Mouse (Mus musculus) MEL-GATA-1-ER (cell line): Measurements from ENCODE around the gene Tle6.
A peak's percentile ranks its signal among the peaks of the same experiment; 100 is the strongest.

Source experiments
- DNase-seq: peaks from one replicate; pipeline ENCODE4 v3.0.0-alpha.2; 2012; ENCODE audit warnings: low read depth; ENCODE audit errors: extremely low read depth

Tle6 gene

GRCm38 (mm10) chr10:81593935-81594334 is 6.9 kb downstream of the Tle6 start:
- no peak for DNase-seq

GRCm38 (mm10) chr10:81593223-81593622 is 7.7 kb downstream of the Tle6 start:
- no peak for DNase-seq

- no peak for DNase-seq
Observed at GRCm38 (mm10) chr10:81592631-81593030, 8.2 kb downstream of the Tle6 start.

GRCm38 (mm10) chr10:81591846-81592245 is 9.0 kb downstream of the Tle6 start:
- DNase-seq: no peak

GRCm38 (mm10) chr10:81588739-81589138 is 12.1 kb downstream of the Tle6 start:
- DNase-seq: no peak

GRCm38 (mm10) chr10:81583347-81583746 is 17.5 kb downstream of the Tle6 start:
- DNase-seq: no peak

- no peak for DNase-seq
Observed at GRCm38 (mm10) chr10:81580441-81581070, 20.3 kb downstream of the Tle6 start.

GRCm38 (mm10) chr10:81579967-81580366 is 20.9 kb downstream of the Tle6 start:
- no peak for DNase-seq

GRCm38 (mm10) chr10:81575695-81576094 is 25.2 kb downstream of the Tle6 start:
- no peak for DNase-seq

- no peak for DNase-seq
Observed at GRCm38 (mm10) chr10:81575208-81575631, 25.7 kb downstream of the Tle6 start.

- no peak for DNase-seq
Observed at GRCm38 (mm10) chr10:81574081-81575056, 26.5 kb downstream of the Tle6 start, which contains the start of gene Tle2. Gene Tle2, plus strand, starts transcription at chr10:81574561.

GRCm38 (mm10) chr10:81572975-81573374 is 27.9 kb downstream of the Tle6 start:
- DNase-seq: no peak

- no peak for DNase-seq
Observed at GRCm38 (mm10) chr10:81572133-81572671, 28.7 kb downstream of the Tle6 start.

GRCm38 (mm10) chr10:81571501-81571876 is 29.4 kb downstream of the Tle6 start:
- peak; percentile 98 for DNase-seq

- DNase-seq: no peak
Observed at GRCm38 (mm10) chr10:81570831-81571500, 29.9 kb downstream of the Tle6 start.

GRCm38 (mm10) chr10:81570238-81570800 is 30.6 kb downstream of the Tle6 start:
- no peak for DNase-seq

- no peak for DNase-seq
Observed at GRCm38 (mm10) chr10:81569507-81570237, 31.2 kb downstream of the Tle6 start.

GRCm38 (mm10) chr10:81568381-81569191 is 32.3 kb downstream of the Tle6 start:
- DNase-seq: no peak
